Mouse (Mus musculus): ENCODE measurements around the gene Asb3. TPM values are rescaled to one million over a fixed set of nuclear protein-coding genes. Genes with fewer than 3 reads are reported as not detected.
A peak's percentile ranks its signal among the peaks of the same experiment; 100 is the strongest.

Asb3 gene
- total RNA-seq (2021) (1 to 10 TPM; 7.8 to 9.2 TPM), polyA plus RNA-seq (2012; rRNA removed) (2.6 and 4.8 TPM in 2 replicates)
- long read RNA-seq, partial matches to known transcripts, result 0 of 5 reads
- long read RNA-seq, other reads (novel, unspliced or antisense), result 2 of 5 reads

- Histone ChIP-seq H3K27ac (no peak within 1 kb of the TSS), H3K79me2 (replicated peaks; ENCODE audit: control insufficient read depth, insufficient read depth, low read length) (no peaks in the 10 kb centered on the region), H3K4me3 (peak within 1 kb of the TSS; percentile 44), H3K9ac (ENCODE audit: low read depth, low read length) (peak within 1 kb of the TSS; percentile 32), H3K4me1 (ENCODE audit: control insufficient read depth, insufficient read depth, low read length) (no peaks in the 10 kb centered on the region), H3K36me3 (ENCODE audit: control insufficient read depth, insufficient read depth, low read length) (no peaks in the 10 kb centered on the region), H3K27me3 (ENCODE audit: control insufficient read depth, insufficient read depth, low read length) (peaks cover 2% of the 10 kb centered on the region; the same call in 1 of the 2 replicates)
- 8% methylated on average over 41 of the region's 41 CpGs for WGBS
- 0 out of 2 replicates have a peak, but pooled peaks have one; percentile 11 for TF ChIP-seq EP300 (IDR thresholded peaks at IDR 0.05; ENCODE audit: insufficient read depth, low read depth, low read length)
- no peak for TF ChIP-seq POLR2A (IDR thresholded peaks at IDR 0.05; ENCODE audit: insufficient read depth, low read depth, low read length)
- intact Hi-C loops (cut with DNase I), result no loop called here
- peak; percentile 60 to 64 for DNase-seq
Observed at GRCm38 (mm10) chr11:30885171-30885871, at the start of gene Asb3, which contains the start of gene Gpr75. Gene Asb3 (plus strand): TSS chr11:30885416. Gene Gpr75 (plus strand): TSS chr11:30885358.

DNA sequence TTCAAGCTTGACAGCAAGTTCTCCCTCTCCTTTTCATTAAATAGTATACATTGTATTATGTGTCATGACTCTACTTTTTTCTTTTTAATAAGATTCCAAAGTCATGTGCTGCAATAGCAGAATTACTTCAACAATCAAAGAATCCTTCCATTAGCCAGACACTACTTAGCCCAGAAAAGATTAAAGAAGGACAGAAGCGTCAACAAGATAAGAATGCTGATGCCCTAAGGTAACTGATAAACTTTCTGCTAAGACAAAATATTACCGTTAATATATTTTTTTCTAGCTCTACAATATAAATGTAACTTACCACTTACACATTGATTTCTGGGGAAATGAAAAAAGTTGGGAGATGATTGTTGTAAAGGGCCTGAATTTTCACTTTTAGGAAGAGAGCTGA is 46.4 kb upstream of the Asb3 start:
- Histone ChIP-seq H3K9ac (ENCODE audit: low read depth, low read length) (no peak overlapping the region), H3K27me3 (ENCODE audit: control insufficient read depth, insufficient read depth, low read length) (no peaks in the 10 kb centered on the region), H3K79me2 (replicated peaks; ENCODE audit: control insufficient read depth, insufficient read depth, low read length) (no peaks in the 10 kb centered on the region), H3K36me3 (ENCODE audit: control insufficient read depth, insufficient read depth, low read length) (peaks cover 9% of the 10 kb centered on the region), H3K4me1 (ENCODE audit: control insufficient read depth, insufficient read depth, low read length) (no peaks in the 10 kb centered on the region), H3K4me3 (no peak overlapping the region), H3K27ac (no peak overlapping the region)
- intact Hi-C loops (cut with DNase I), result no loop called here
- WGBS, result 81% methylated on average over 2 of the region's 2 CpGs
- no peak for TF ChIP-seq EP300 (IDR thresholded peaks at IDR 0.05; ENCODE audit: insufficient read depth, low read depth, low read length)
- TF ChIP-seq CTCF (IDR thresholded peaks at IDR 0.05), result no peak
- TF ChIP-seq POLR2A (IDR thresholded peaks at IDR 0.05; ENCODE audit: insufficient read depth, low read depth, low read length), result no peak
- no peak for DNase-seq

- Histone ChIP-seq H3K79me2 (replicated peaks; ENCODE audit: control insufficient read depth, insufficient read depth, low read length) (no peaks in the 10 kb centered on the region), H3K27me3 (ENCODE audit: control insufficient read depth, insufficient read depth, low read length) (no peaks in the 10 kb centered on the region), H3K36me3 (ENCODE audit: control insufficient read depth, insufficient read depth, low read length) (peaks cover 18% of the 10 kb centered on the region), H3K27ac (no peak overlapping the region), H3K4me3 (no peak overlapping the region), H3K4me1 (ENCODE audit: control insufficient read depth, insufficient read depth, low read length) (no peaks in the 10 kb centered on the region), H3K9ac (ENCODE audit: low read depth, low read length) (no peak overlapping the region)
- intact Hi-C loops (cut with DNase I), result no loop called here
- no peak for DNase-seq
- TF ChIP-seq POLR2A (IDR thresholded peaks at IDR 0.05; ENCODE audit: insufficient read depth, low read depth, low read length) (no peak), CTCF (IDR thresholded peaks at IDR 0.05) (no peak), EP300 (IDR thresholded peaks at IDR 0.05; ENCODE audit: insufficient read depth, low read depth, low read length) (no peak)
- WGBS, result 84% methylated on average over 1 of the region's 1 CpGs
Observed at GRCm38 (mm10) chr11:30844355-30844754, 40.9 kb upstream of the Asb3 start.

- Histone ChIP-seq H3K9ac (ENCODE audit: low read depth, low read length) (no peak overlapping the region), H3K79me2 (replicated peaks; ENCODE audit: control insufficient read depth, insufficient read depth, low read length) (no peaks in the 10 kb centered on the region), H3K4me3 (no peak overlapping the region), H3K36me3 (ENCODE audit: control insufficient read depth, insufficient read depth, low read length) (peaks cover 7% of the 10 kb centered on the region), H3K27me3 (ENCODE audit: control insufficient read depth, insufficient read depth, low read length) (no peaks in the 10 kb centered on the region), H3K4me1 (ENCODE audit: control insufficient read depth, insufficient read depth, low read length) (no peaks in the 10 kb centered on the region), H3K27ac (no peak overlapping the region)
- no peak for DNase-seq
- TF ChIP-seq POLR2A (IDR thresholded peaks at IDR 0.05; ENCODE audit: insufficient read depth, low read depth, low read length), result no peak
- TF ChIP-seq CTCF (IDR thresholded peaks at IDR 0.05), result no peak
- intact Hi-C loops (cut with DNase I), result no loop called here
Observed at GRCm38 (mm10) chr11:30872425-30872824, 12.8 kb upstream of the Asb3 start.

DNA sequence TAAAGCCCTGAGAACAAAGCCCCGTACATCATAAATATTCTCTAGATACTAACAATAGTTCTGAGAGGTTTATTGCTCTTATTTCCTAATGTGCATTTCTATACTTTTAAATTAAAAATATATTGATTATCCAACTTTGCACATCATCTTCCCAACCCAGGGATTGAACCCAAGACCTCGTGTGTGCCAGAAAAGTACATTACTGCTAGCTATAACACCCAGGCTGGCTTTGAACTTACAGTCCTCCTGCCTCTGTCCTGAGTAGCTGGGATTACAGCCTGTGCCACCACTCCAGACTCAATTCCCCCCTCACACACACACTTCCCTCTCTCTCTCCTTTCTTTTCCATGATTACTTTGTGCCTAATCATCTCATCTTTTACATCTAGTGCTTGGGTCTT is 2.9 kb downstream of the Asb3 start:
- Histone ChIP-seq H3K4me3 (no peak overlapping the region), H3K4me1 (ENCODE audit: control insufficient read depth, insufficient read depth, low read length) (no peaks in the 10 kb centered on the region), H3K27me3 (ENCODE audit: control insufficient read depth, insufficient read depth, low read length) (peaks cover 2% of the 10 kb centered on the region; the same call in 1 of the 2 replicates), H3K36me3 (ENCODE audit: control insufficient read depth, insufficient read depth, low read length) (no peaks in the 10 kb centered on the region), H3K9ac (ENCODE audit: low read depth, low read length) (no peak overlapping the region), H3K27ac (no peak overlapping the region), H3K79me2 (replicated peaks; ENCODE audit: control insufficient read depth, insufficient read depth, low read length) (no peaks in the 10 kb centered on the region)
- DNase-seq, result no peak
- 87% methylated on average over 2 of the region's 2 CpGs for WGBS
- no peak for TF ChIP-seq CTCF (IDR thresholded peaks at IDR 0.05)
- no peak for TF ChIP-seq POLR2A (IDR thresholded peaks at IDR 0.05; ENCODE audit: insufficient read depth, low read depth, low read length)
- no peak for TF ChIP-seq EP300 (IDR thresholded peaks at IDR 0.05; ENCODE audit: insufficient read depth, low read depth, low read length)
- intact Hi-C loops (cut with DNase I), result no loop called here

DNA sequence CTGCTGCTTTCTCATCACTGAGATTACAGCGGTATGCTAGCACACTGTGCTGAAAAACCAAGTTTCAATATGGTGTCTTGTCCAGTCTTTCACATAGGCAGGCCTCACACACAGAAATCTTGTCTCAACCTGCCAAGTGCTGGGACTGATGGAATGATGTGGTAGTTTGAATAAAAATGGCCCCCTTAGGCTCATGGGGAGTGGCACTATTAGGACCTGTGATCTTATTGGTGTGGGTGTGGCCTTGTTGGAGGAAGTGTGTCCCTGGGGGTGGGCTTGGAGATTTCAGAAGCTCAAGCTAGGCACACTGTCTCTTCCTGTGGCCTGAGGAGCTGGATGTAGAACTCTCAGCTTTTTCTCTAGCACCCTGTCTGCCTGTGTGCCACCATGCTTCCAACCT is 11.0 kb downstream of the Asb3 start:
- Histone ChIP-seq H3K27ac (no peak overlapping the region), H3K27me3 (ENCODE audit: control insufficient read depth, insufficient read depth, low read length) (no peaks in the 10 kb centered on the region), H3K4me1 (ENCODE audit: control insufficient read depth, insufficient read depth, low read length) (no peaks in the 10 kb centered on the region), H3K9ac (ENCODE audit: low read depth, low read length) (no peak overlapping the region), H3K36me3 (ENCODE audit: control insufficient read depth, insufficient read depth, low read length) (no peaks in the 10 kb centered on the region), H3K4me3 (no peak overlapping the region), H3K79me2 (replicated peaks; ENCODE audit: control insufficient read depth, insufficient read depth, low read length) (no peaks in the 10 kb centered on the region)
- TF ChIP-seq EP300 (IDR thresholded peaks at IDR 0.05; ENCODE audit: insufficient read depth, low read depth, low read length), result no peak
- TF ChIP-seq POLR2A (IDR thresholded peaks at IDR 0.05; ENCODE audit: insufficient read depth, low read depth, low read length), result no peak
- TF ChIP-seq CTCF (IDR thresholded peaks at IDR 0.05), result no peak
- intact Hi-C loops (cut with DNase I), result no loop called here
- WGBS, result 84% methylated on average over 1 of the region's 1 CpGs
- no peak for DNase-seq
